Mouse (Mus musculus) lung, postnatal 0 days (tissue): ENCODE results near the gene Fam19a4.

Source experiments
- CTCF ChIP-seq: IDR thresholded peaks from 2 replicates; pipeline ENCODE4 v1.5.1; 2016; ENCODE audit warnings: antibody characterized with exemption, mild to moderate bottlenecking
- EP300 ChIP-seq: IDR thresholded peaks from 2 replicates; pipeline ENCODE4 v1.6.1; 2016; ENCODE audit warnings: antibody characterized with exemption, mild to moderate bottlenecking, control low read depth

GRCm38 (mm10) chr6:96797451-96797850 lies 262.8 kb downstream of the Fam19a4 start:
- no peak for TF ChIP-seq CTCF
- no peak for TF ChIP-seq EP300
